Mouse (Mus musculus) thymus, postnatal 0 days (tissue): ENCODE results near the gene Cmbl. TPM values are rescaled to one million over a fixed set of nuclear protein-coding genes. Genes with fewer than 3 reads are reported as not detected.

Experiments
- DNase-seq: peaks from one replicate; pipeline ENCODE4 v3.0.0-alpha.2; 2015; ENCODE audit warnings: low spot score
- polyA plus RNA-seq: library from polyadenylated mRNA; unstranded; fragments of >200 nt; fragmentation: Nextera tagmentation; extraction: Ambion mirVana; gene quantifications from 2 replicates; pipeline ENCODE4 v1.2.1, GENCODE M21; 2015

Cmbl gene
- polyA plus RNA-seq, 1 experiment from 2014 or later = 2.8 TPM

- DNase-seq = no peak
Measured at GRCm38 (mm10) chr15:31540513-31540802, 24.7 kb upstream of the Cmbl start.

- DNase-seq = no peak
Measured at GRCm38 (mm10) chr15:31542013-31542958, 22.9 kb upstream of the Cmbl start.

- no peak for DNase-seq
Measured at GRCm38 (mm10) chr15:31543246-31543645, 21.9 kb upstream of the Cmbl start.

- DNase-seq = no peak
Measured at GRCm38 (mm10) chr15:31545058-31545457, 20.1 kb upstream of the Cmbl start.

GRCm38 (mm10) chr15:31546291-31546690, 18.9 kb upstream of the Cmbl start:
- no peak for DNase-seq

GRCm38 (mm10) chr15:31547421-31547820, 17.8 kb upstream of the Cmbl start:
- DNase-seq = no peak

- no peak for DNase-seq
Measured at GRCm38 (mm10) chr15:31550381-31550780, 14.8 kb upstream of the Cmbl start.

- DNase-seq = no peak
Measured at GRCm38 (mm10) chr15:31554855-31555254, 10.3 kb upstream of the Cmbl start.

GRCm38 (mm10) chr15:31561390-31561789, 3.8 kb upstream of the Cmbl start:
- no peak for DNase-seq

- DNase-seq = no peak
Measured at GRCm38 (mm10) chr15:31561976-31562375, 3.2 kb upstream of the Cmbl start.

- no peak for DNase-seq
Measured at GRCm38 (mm10) chr15:31562847-31563246, 2.3 kb upstream of the Cmbl start.

- DNase-seq = no peak
Measured at GRCm38 (mm10) chr15:31563577-31564546, 1.3 kb upstream of the Cmbl start.

- DNase-seq = no peak
Measured at GRCm38 (mm10) chr15:31565786-31566185, 597 bp downstream of the Cmbl start.

- DNase-seq = no peak
Measured at GRCm38 (mm10) chr15:31567431-31567830, 2.2 kb downstream of the Cmbl start.

- DNase-seq = no peak
Measured at GRCm38 (mm10) chr15:31568581-31568996, 3.4 kb downstream of the Cmbl start.

GRCm38 (mm10) chr15:31569325-31570022, 4.3 kb downstream of the Cmbl start:
- DNase-seq = no peak

GRCm38 (mm10) chr15:31570959-31571358, 5.8 kb downstream of the Cmbl start:
- no peak for DNase-seq

- no peak for DNase-seq
Measured at GRCm38 (mm10) chr15:31571906-31572722, 6.9 kb downstream of the Cmbl start.

GRCm38 (mm10) chr15:31573287-31573686, 8.1 kb downstream of the Cmbl start:
- DNase-seq = no peak

- no peak for DNase-seq
Measured at GRCm38 (mm10) chr15:31573692-31574091, 8.5 kb downstream of the Cmbl start.

GRCm38 (mm10) chr15:31576076-31576475, 10.9 kb downstream of the Cmbl start:
- DNase-seq = no peak
